Mouse (Mus musculus) MEL (cell line): ENCODE data around the gene Kctd17.

Experiments
- CTCF ChIP-seq, 3 experiments: IDR thresholded peaks in 2 of 3; conservative IDR thresholded peaks in 1 of 3; 2 replicates each; pipeline ENCODE4 v1.5.1; 2011 to 2012; ENCODE audit warnings: low read length in 3 of 3, low read depth in 2 of 3, mild to moderate bottlenecking in 2 of 3, improper control_type of control experiment in 1 of 3, inconsistent platforms in 1 of 3, mixed read lengths in 1 of 3, moderate library complexity in 1 of 3; ENCODE audit not compliant: control insufficient read depth in 1 of 3, insufficient read depth in 1 of 3, poor library complexity in 1 of 3, severe bottlenecking in 1 of 3
- EP300 ChIP-seq, 2 experiments: IDR thresholded peaks; 2 replicates each; pipeline ENCODE4 v1.6.1; 2011; ENCODE audit warnings: improper control_type of control experiment in 2 of 2, low read length in 2 of 2, low read depth in 1 of 2, mild to moderate bottlenecking in 1 of 2
- GATA1 ChIP-seq: IDR thresholded peaks from 2 replicates; pipeline ENCODE4 v1.6.1; 2011; ENCODE audit warnings: low read depth, low read length, improper control_type of control experiment
- MAFK ChIP-seq: IDR thresholded peaks from 2 replicates; pipeline ENCODE4 v1.6.1; 2011; ENCODE audit warnings: low read depth, mild to moderate bottlenecking, low read length, improper control_type of control experiment, borderline replicate concordance
- MAZ ChIP-seq: IDR thresholded peaks from 2 replicates; pipeline ENCODE4 v1.6.1; 2012; ENCODE audit warnings: low read depth, mild to moderate bottlenecking, inconsistent platforms, low read length, improper control_type of control experiment
- NRF1 ChIP-seq: IDR thresholded peaks from 2 replicates; pipeline ENCODE4 v1.6.1; 2014; ENCODE audit warnings: low read depth, mild to moderate bottlenecking, inconsistent platforms, low read length, improper control_type of control experiment, moderate library complexity; ENCODE audit not compliant: poor library complexity, insufficient read depth, severe bottlenecking
- POLR2A ChIP-seq, 2 experiments: IDR thresholded peaks; 2 replicates each; pipeline ENCODE4 v1.6.1; 2011 to 2012; ENCODE audit warnings: low read length in 2 of 2, mild to moderate bottlenecking in 2 of 2, control low read depth in 1 of 2, improper control_type of control experiment in 1 of 2, low read depth in 1 of 2, moderate library complexity in 1 of 2; ENCODE audit not compliant: control insufficient read depth in 1 of 2, insufficient read depth in 1 of 2, poor library complexity in 1 of 2
- POLR2AphosphoS2 ChIP-seq: IDR thresholded peaks from 2 replicates; pipeline ENCODE4 v1.6.1; 2011; ENCODE audit warnings: low read length, improper control_type of control experiment
- RCOR1 ChIP-seq: IDR thresholded peaks from 2 replicates; pipeline ENCODE4 v1.6.1; 2012; ENCODE audit warnings: low read depth, mild to moderate bottlenecking, inconsistent platforms, low read length, improper control_type of control experiment
- SMC3 ChIP-seq: IDR thresholded peaks from 2 replicates; pipeline ENCODE4 v1.6.1; 2011; ENCODE audit warnings: low read depth, low read length, improper control_type of control experiment
- ZNF384 ChIP-seq: IDR thresholded peaks from 2 replicates; pipeline ENCODE4 v1.6.1; 2012; ENCODE audit warnings: low read depth, mild to moderate bottlenecking, inconsistent platforms, low read length, improper control_type of control experiment

GRCm38 (mm10) chr15:78437237-78438017, 9.1 kb downstream of the Kctd17 start:
- no peak for TF ChIP-seq CTCF (IDR thresholded peaks at IDR 0.05 in 2 of 3, conservative IDR thresholded peaks at IDR 0.05 in 1 of 3; ENCODE audit: control insufficient read depth in 1 of 3, insufficient read depth in 1 of 3, low read depth in 2 of 3, low read length in 3 of 3, poor library complexity in 1 of 3, severe bottlenecking in 1 of 3)
- no peak for TF ChIP-seq SMC3
- TF ChIP-seq MAZ: peak; percentile 73
- no peak for TF ChIP-seq NRF1
- TF ChIP-seq ZNF384: peak; percentile 86
- no peak for TF ChIP-seq MAFK
- TF ChIP-seq POLR2AphosphoS2: no peak
- peak in 1 of 2 experiments; percentile 50; a peak in 1 of 4 replicates for TF ChIP-seq POLR2A (IDR thresholded peaks at IDR 0.05; ENCODE audit: control insufficient read depth in 1 of 2, insufficient read depth in 1 of 2, low read depth in 1 of 2, low read length in 2 of 2, poor library complexity in 1 of 2)
- TF ChIP-seq GATA1: no peak
- TF ChIP-seq RCOR1: peak; percentile 29; the same call in 1 of the 2 replicates
- TF ChIP-seq EP300 (IDR thresholded peaks at IDR 0.05; ENCODE audit: low read depth in 1 of 2, low read length in 2 of 2): 0 out of 4 replicates have a peak, but pooled peaks of 1 of the 2 experiments have one; percentile 31
